Mouse (Mus musculus) spleen, adult 2 months (tissue): ENCODE data around the gene Arhgef17. TPM values are rescaled to one million over a fixed set of nuclear protein-coding genes. Genes with fewer than 3 reads are reported as not detected.

Source experiments
- DNase-seq, 2 experiments: peaks; one replicate each; pipeline versions ENCODE4 v3.0.0 to v3.0.0-alpha.2; 2012 to 2021; ENCODE audit warnings: low spot score in 2 of 2, low read depth in 1 of 2
- H3K27ac ChIP-seq: fragments of 200-500 bp; 2 replicates; pipeline ENCODE4 v1.5.1; 2012; ENCODE audit warnings: low read length, inconsistent platforms; ENCODE audit not compliant: insufficient read depth
- H3K27me3 ChIP-seq: fragments of 200-500 bp; 2 replicates; pipeline ENCODE4 v1.6.1; 2012; ENCODE audit warnings: mild to moderate bottlenecking, moderate library complexity, low read length, inconsistent platforms; ENCODE audit not compliant: control insufficient read depth, insufficient read depth
- H3K36me3 ChIP-seq: fragments of 200-500 bp; 2 replicates; pipeline ENCODE4 v1.6.1; 2012; ENCODE audit warnings: mild to moderate bottlenecking, low read length, inconsistent platforms; ENCODE audit not compliant: control insufficient read depth, insufficient read depth
- H3K4me1 ChIP-seq: fragments of 200-500 bp; 2 replicates; pipeline ENCODE4 v1.6.1; 2011; ENCODE audit warnings: inconsistent platforms; ENCODE audit not compliant: control insufficient read depth, insufficient read depth, insufficient read length
- H3K4me3 ChIP-seq: fragments of 200-500 bp; 2 replicates; pipeline ENCODE4 v1.5.1; 2011; ENCODE audit warnings: mild to moderate bottlenecking, inconsistent platforms; ENCODE audit not compliant: insufficient read depth, insufficient read length; ENCODE audit errors: extremely low read depth
- CTCF ChIP-seq: fragments of 200-500 bp; IDR thresholded peaks from 2 replicates; pipeline ENCODE4 v1.5.1; 2011; ENCODE audit warnings: mild to moderate bottlenecking, inconsistent platforms; ENCODE audit not compliant: insufficient read depth, insufficient read length, insufficient replicate concordance; ENCODE audit errors: extremely low read depth
- POLR2A ChIP-seq: fragments of 200-500 bp; IDR thresholded peaks from 2 replicates; pipeline ENCODE4 v1.6.1; 2011; ENCODE audit warnings: low read depth, low read length, inconsistent platforms
- WGBS: fragments of 180-500 bp; shearing (Covaris S2); methylation state at CpG from one replicate; pipeline ENCODE4 v1.1.7; 2018; 5-methylcytosine and 5-hydroxymethylcytosine counted together
- polyA plus RNA-seq: library from polyadenylated mRNA; depleted of rRNA; stranded (reverse); fragments of >200 nt; gene quantifications from 2 replicates; pipeline ENCODE4 v1.2.3, GENCODE M21; 2012; rRNA removed

Gene Arhgef17
- polyA plus RNA-seq: 12.3 and 13.5 TPM in 2 replicates

- peak within 1 kb of the TSS; percentile 50 for H3K4me3 ChIP-seq
- TF ChIP-seq POLR2A (no peak), CTCF (no peak)
- H3K27me3 ChIP-seq: peaks cover 16% of the 10 kb centered on the region
- peaks cover 11% of the 10 kb centered on the region for H3K4me1 ChIP-seq
- no peaks in the 10 kb centered on the region for H3K36me3 ChIP-seq
- no peak for DNase-seq
- H3K27ac ChIP-seq: peak within 1 kb of the TSS; percentile 52
- 1% methylated on average over 35 of the region's 35 CpGs for WGBS
These were observed at the start of gene Arhgef17 for GRCm38 (mm10) chr7:100931926-100932480. Arhgef17 (minus strand) TSS chr7:100932107.

DNA sequence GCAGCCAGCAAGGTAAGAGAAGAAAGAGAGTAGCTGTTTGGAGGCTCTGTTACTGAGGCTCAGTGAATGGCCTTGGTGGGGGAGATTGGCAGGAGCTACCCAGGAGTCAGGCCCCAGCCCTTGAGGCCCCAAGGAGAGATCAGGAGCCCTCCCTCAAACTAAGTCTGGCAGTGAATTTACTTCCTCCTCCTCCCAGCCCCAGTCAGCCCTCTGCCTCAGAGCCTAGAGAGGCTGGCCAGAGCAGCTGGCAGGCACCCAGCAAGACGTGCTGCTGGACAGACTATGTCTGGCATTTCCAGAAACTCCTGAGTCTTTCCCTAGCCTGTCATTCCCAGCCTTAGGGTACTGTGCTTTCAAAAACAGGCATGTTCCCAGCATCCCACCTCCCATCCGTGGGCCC lies 47.3 kb upstream of the Arhgef17 start:
- no peaks in the 10 kb centered on the region for H3K4me1 ChIP-seq
- DNase-seq: no peak
- 63% methylated on average over 2 of the region's 2 CpGs for WGBS
- H3K27me3 ChIP-seq: 0 out of 2 replicates have a peak, but pooled peaks cover 2% of the 10 kb centered on the region
- no peak overlapping the region for H3K27ac ChIP-seq
- H3K36me3 ChIP-seq: no peaks in the 10 kb centered on the region
- no peak overlapping the region for H3K4me3 ChIP-seq
- TF ChIP-seq CTCF (no peak), POLR2A (no peak)

DNA sequence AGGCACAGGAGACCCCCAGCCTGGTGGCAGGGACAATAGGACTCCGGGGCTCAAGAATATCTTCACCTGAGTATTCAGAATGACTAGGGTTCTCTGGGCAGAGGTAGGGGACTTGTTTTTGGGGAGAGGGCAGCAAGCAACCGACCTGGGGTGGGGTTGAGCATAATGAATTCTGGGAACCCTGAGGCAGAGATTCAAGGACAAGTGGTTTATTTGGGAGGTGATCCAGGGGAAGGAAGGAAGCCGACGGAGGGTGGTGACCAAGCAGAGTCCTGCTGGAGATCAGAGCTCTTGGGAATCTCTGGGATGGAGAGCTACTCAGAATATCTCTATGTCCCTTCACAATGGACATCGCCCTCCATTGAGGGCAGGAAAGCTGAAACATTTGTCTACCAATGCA lies 46.3 kb upstream of the Arhgef17 start:
- H3K4me3 ChIP-seq: no peak overlapping the region
- DNase-seq: no peak
- 81% methylated on average over 5 of the region's 5 CpGs for whole genome bisulfite sequencing
- H3K27me3 ChIP-seq: 0 out of 2 replicates have a peak, but pooled peaks cover 2% of the 10 kb centered on the region
- no peak overlapping the region for H3K27ac ChIP-seq
- no peaks in the 10 kb centered on the region for H3K36me3 ChIP-seq
- no peaks in the 10 kb centered on the region for H3K4me1 ChIP-seq
- no peak for TF ChIP-seq CTCF
- TF ChIP-seq POLR2A: no peak

DNA sequence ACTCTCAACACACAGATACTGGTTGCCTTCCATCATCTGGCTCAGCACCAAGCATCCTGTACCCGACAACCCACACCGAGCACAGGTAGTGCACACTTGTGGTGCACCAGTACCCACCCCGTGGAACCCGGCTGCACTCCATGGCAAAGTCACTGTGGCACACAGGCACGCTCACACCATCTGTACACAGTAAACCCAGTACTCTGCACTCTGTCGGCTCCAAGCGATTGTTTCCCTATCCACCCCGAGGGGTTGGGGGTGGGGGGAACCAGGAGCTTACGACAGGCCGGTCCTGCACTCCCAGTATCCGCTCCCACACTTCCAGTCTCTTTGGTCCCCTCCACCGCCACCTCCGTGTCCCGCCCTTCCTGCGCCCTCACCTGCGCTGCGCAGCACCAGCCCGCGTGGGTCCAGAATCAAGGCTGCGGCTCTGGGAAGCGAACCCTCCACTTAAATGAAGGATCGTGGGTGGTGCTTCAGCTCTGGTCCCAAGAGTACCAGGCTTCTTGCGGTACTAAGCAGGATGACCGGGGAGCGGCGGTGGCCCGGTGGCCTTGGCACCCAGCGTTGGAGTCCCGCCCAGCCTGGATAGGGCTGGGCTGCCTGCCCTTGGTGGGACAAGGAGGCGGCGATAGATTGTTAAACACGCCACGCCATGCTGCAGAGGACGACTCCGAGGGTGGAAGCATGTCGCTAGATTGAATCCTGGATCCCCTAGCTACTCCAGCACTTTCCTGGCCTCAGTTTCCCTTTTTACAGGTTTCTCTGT lies 42.4 kb upstream of the Arhgef17 start, which contains the start of gene P2ry6:
Gene P2ry6, minus strand, starts transcription at position 515 of the 769 bp plus-strand sequence.
- WGBS: 24% methylated on average over 36 of the region's 36 CpGs
- H3K27ac ChIP-seq: peak within 1 kb of the TSS; percentile 55
- peak within 1 kb of the TSS; percentile 33; the same call in 1 of the 2 replicates for H3K4me3 ChIP-seq
- no peak for TF ChIP-seq POLR2A
- H3K4me1 ChIP-seq: no peaks in the 10 kb centered on the region
- DNase-seq: no peak
- no peaks in the 10 kb centered on the region for H3K36me3 ChIP-seq
- 0 out of 2 replicates have a peak, but pooled peaks cover 2% of the 10 kb centered on the region for H3K27me3 ChIP-seq

DNA sequence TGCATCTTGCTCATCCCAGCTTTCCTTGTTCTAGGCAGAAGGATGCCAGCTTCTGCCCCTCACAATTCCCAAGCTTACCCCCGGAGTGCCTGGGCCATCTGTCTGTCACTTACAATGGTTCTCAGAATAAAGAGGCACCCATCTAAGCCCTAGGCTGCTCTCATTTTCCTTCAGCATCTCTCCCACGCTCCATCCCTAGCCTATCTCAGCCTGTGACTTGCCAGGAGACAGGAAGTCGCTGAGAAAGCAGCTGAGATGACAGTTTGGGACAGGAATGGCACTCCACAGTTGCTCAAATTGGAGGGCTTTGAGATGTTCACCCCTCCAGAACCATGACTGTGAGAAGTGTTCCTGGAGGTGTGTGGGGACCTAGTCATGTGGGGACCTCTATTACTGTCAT lies 41.0 kb upstream of the Arhgef17 start:
- TF ChIP-seq CTCF (no peak), POLR2A (no peak)
- 0 out of 2 replicates have a peak, but pooled peaks cover 2% of the 10 kb centered on the region for H3K27me3 ChIP-seq
- no peaks in the 10 kb centered on the region for H3K36me3 ChIP-seq
- 87% methylated on average over 3 of the region's 3 CpGs for WGBS
- H3K4me1 ChIP-seq: no peaks in the 10 kb centered on the region
- no peak overlapping the region for H3K27ac ChIP-seq
- DNase-seq: no peak
- no peak overlapping the region for H3K4me3 ChIP-seq

DNA sequence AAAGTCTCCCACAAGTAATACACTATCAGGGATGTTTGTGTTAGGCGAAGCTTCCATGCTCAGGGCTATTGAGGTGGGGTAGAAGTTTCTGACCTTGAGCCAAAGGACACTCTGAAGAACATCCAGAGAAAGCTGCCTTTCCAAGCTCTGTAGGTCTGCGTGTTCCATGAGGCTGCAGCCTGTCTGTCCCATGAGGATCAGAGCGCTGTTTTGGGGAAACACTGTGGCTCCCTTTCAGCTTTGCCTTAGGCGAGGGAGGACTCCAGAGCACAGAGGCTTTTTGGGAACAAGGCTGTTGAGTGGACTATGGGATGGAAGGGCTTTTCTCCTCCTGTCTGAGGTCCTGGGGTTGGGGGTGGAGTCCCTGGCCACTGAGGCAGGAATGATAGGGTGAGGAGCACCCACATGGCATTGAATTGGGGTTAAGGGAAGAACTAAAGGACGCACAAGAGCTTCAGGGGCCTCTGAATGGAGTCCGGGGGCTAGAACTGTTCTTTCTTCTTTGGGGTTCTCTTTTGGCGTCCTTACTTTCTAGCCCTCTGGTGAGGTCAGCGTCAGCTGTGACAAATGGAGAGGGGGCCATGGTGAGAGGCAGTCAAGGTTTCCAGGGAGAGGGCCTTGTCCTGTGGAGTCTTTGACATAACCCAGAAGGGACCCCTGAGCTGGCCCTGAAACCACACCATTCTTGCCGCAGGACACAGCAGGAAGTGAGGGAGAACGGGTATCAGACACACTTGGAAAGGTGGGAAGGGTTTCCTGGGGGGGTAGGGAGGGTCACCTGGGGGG lies 37.2 kb upstream of the Arhgef17 start:
- Histone ChIP-seq H3K36me3 (no peaks in the 10 kb centered on the region), H3K27me3 (no peaks in the 10 kb centered on the region), H3K27ac (no peak overlapping the region), H3K4me3 (no peak overlapping the region), H3K4me1 (no peaks in the 10 kb centered on the region)
- no peak for TF ChIP-seq CTCF
- TF ChIP-seq POLR2A: no peak
- 77% methylated on average over 10 of the region's 10 CpGs for WGBS
- DNase-seq: no peak

DNA sequence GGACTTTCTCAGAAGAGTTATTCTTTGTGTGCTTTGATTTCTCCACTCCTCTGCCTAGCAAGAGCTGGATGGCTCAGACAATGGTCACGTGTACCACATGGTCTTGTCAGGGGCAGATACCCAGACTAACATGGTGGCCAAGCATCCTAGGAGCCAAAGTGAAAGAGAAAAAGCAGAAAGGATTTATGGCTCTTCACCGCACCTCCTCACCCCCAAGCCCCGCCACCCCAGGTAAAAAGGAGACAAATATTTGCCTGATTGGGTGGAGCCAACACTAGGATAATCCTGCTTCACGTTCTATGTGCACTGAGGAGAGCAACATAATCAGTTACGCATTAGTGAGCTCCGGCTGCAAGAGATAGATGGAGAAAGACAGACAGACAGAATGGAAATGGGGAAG lies 36.5 kb upstream of the Arhgef17 start:
- no peak overlapping the region for H3K27ac ChIP-seq
- no peak for DNase-seq
- 87% methylated on average over 6 of the region's 6 CpGs for WGBS
- H3K36me3 ChIP-seq: no peaks in the 10 kb centered on the region
- no peak for TF ChIP-seq CTCF
- no peaks in the 10 kb centered on the region for H3K27me3 ChIP-seq
- H3K4me1 ChIP-seq: no peaks in the 10 kb centered on the region
- no peak overlapping the region for H3K4me3 ChIP-seq
